Mouse (Mus musculus) left cerebral cortex, adult 18-20 months (tissue): ENCODE measurements around the gene Cd86. TPM values are rescaled to one million over a fixed set of nuclear protein-coding genes. Genes with fewer than 3 reads are reported as not detected.

Source experiments
- DNase-seq, 2 experiments: peaks; one replicate each; pipeline ENCODE4 v3.0.0; 2021 to 2022; ENCODE audit warnings: low spot score in 2 of 2, mixed read lengths in 1 of 2
- total RNA-seq, 2 experiments: library from RNA; stranded (reverse); gene quantifications; 2 replicates each; pipeline ENCODE4 v1.2.3; 2021

Gene Cd86
- total RNA-seq, 2 experiments from 2014 or later = 0.98 to 1.9 TPM

GRCm38 (mm10) chr16:36661330-36661729, 4.6 kb downstream of the Cd86 start:
- DNase-seq = no peak

- no peak for DNase-seq
Measured at GRCm38 (mm10) chr16:36655910-36656309, 10.0 kb downstream of the Cd86 start.

GRCm38 (mm10) chr16:36655199-36655598, 10.7 kb downstream of the Cd86 start:
- DNase-seq = no peak

GRCm38 (mm10) chr16:36651174-36651766, 14.6 kb downstream of the Cd86 start:
- no peak for DNase-seq

- DNase-seq = no peak
Measured at GRCm38 (mm10) chr16:36650511-36650910, 15.4 kb downstream of the Cd86 start.

GRCm38 (mm10) chr16:36649304-36649703, 16.6 kb downstream of the Cd86 start:
- no peak for DNase-seq

- no peak for DNase-seq
Measured at GRCm38 (mm10) chr16:36645124-36645523, 20.8 kb downstream of the Cd86 start.

- no peak for DNase-seq
Measured at GRCm38 (mm10) chr16:36642696-36643046, 23.2 kb downstream of the Cd86 start.

- no peak for DNase-seq
Measured at GRCm38 (mm10) chr16:36641830-36642695, 23.8 kb downstream of the Cd86 start.

GRCm38 (mm10) chr16:36640993-36641392, 24.9 kb downstream of the Cd86 start:
- DNase-seq = no peak

GRCm38 (mm10) chr16:36639812-36640504, 25.9 kb downstream of the Cd86 start:
- DNase-seq = no peak

GRCm38 (mm10) chr16:36636800-36637199, 29.1 kb downstream of the Cd86 start:
- no peak for DNase-seq

- DNase-seq = no peak
Measured at GRCm38 (mm10) chr16:36634971-36635710, 30.7 kb downstream of the Cd86 start.

- no peak for DNase-seq
Measured at GRCm38 (mm10) chr16:36634421-36634820, 31.5 kb downstream of the Cd86 start.

GRCm38 (mm10) chr16:36632229-36632628, 33.7 kb downstream of the Cd86 start:
- DNase-seq = no peak

- no peak for DNase-seq
Measured at GRCm38 (mm10) chr16:36631607-36632006, 34.3 kb downstream of the Cd86 start.

- DNase-seq = no peak
Measured at GRCm38 (mm10) chr16:36627740-36628139, 38.1 kb downstream of the Cd86 start.

GRCm38 (mm10) chr16:36626567-36627197, 39.2 kb downstream of the Cd86 start:
- no peak for DNase-seq

GRCm38 (mm10) chr16:36625909-36626308, 40.0 kb downstream of the Cd86 start:
- no peak for DNase-seq

- DNase-seq = peak in 1 of 2 experiments; percentile 12
Measured at GRCm38 (mm10) chr16:36622320-36622719, 43.6 kb downstream of the Cd86 start.

- no peak for DNase-seq
Measured at GRCm38 (mm10) chr16:36621108-36621507, 44.8 kb downstream of the Cd86 start.
